Mouse (Mus musculus) kidney, adult 2 months (tissue): ENCODE measurements around the gene Kif4.

Experiments used
- CTCF ChIP-seq: fragments of 200-500 bp; conservative IDR thresholded peaks from 2 replicates; pipeline ENCODE4 v1.5.1; 2011; ENCODE audit warnings: low read depth, mild to moderate bottlenecking, control low read depth, low read length, moderate library complexity, mixed read lengths; ENCODE audit not compliant: insufficient read depth, insufficient read length
- POLR2A ChIP-seq: fragments of 200-500 bp; IDR thresholded peaks from one replicate; pipeline ENCODE4 v1.6.1; 2011; ENCODE audit warnings: low read depth, low read length, control low read depth

- TF ChIP-seq POLR2A (no peak), CTCF (no peak)
Observed at GRCm38 (mm10) chrX:100638477-100638876, 12.9 kb downstream of the Kif4 start.
